Mouse (Mus musculus): ENCODE results near the gene Sqstm1. TPM values are rescaled to one million over a fixed set of nuclear protein-coding genes. Genes with fewer than 3 reads are reported as not detected.
A peak's percentile ranks its signal among the peaks of the same experiment; 100 is the strongest.

Gene Sqstm1
- total and polyA plus RNA-seq, 3 experiments, result 187 to 223 TPM; not detected in 1

DNA sequence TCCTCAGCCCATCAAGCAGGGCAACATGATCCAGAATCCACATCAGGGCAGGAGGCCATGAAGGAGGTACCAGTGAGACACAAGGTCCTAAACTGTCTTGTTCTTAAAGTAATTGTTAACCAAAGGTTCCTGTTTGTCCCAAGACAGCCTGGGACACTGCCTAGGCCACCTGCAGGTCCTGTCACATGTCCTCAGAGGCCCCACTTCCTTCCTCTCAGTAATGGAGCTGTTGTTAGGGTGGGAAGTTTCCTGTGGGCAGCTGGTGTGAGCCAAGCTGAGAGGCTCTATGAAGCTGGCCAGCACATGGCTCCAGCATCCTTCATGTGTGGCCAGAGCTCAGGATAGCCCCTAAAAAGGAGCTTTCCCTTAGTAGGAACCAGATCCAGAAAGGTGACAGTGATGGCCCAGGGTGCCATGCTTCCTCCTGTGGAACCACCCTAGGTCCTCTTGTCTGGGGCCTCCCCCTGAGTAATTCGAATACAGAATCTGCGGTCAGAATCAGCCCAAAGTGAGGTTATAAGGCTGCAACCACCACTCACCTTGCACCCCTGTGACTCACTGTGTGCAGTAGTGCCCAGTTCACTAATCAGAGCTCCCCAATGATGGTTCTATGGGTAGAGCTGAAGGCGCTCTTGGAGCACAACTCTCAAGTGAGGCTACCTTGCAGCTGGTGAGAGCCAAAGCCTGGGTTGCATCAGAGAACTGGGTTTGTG, 48.1 kb downstream of the Sqstm1 start:
- Histone ChIP-seq H3K4me3 (ENCODE audit: control insufficient read depth in 1 of 2, insufficient read depth in 1 of 2, low read depth in 2 of 2, low read length in 2 of 2) (no peak overlapping the region), H3K27ac (ENCODE audit: control insufficient read depth, low read depth, low read length) (no peak overlapping the region), H3K9ac (ENCODE audit: control insufficient read depth, low read depth, low read length, poor library complexity, severe bottlenecking) (no peak overlapping the region), H3K27me3 (ENCODE audit: control insufficient read depth in 1 of 2, insufficient read depth in 2 of 2, low read length in 2 of 2) (no peaks in the 10 kb centered on the region), H3K4me1 (ENCODE audit: control insufficient read depth in 1 of 2, insufficient read depth in 2 of 2, low read length in 2 of 2) (no peaks in the 10 kb centered on the region), H3K36me3 (ENCODE audit: control insufficient read depth in 1 of 2, insufficient read depth in 2 of 2, low read length in 2 of 2) (peaks cover 0 to 2% of the 10 kb centered on the region in 2 experiments; a peak in 2 of 4 replicates), H3K79me2 (ENCODE audit: control insufficient read depth, insufficient read depth, low read length, poor library complexity) (no peaks in the 10 kb centered on the region), H3K9me3 (replicated peaks; ENCODE audit: insufficient read depth, low read length) (no peaks in the 10 kb centered on the region)
- no peak for DNase-seq (ENCODE audit: low read depth, low spot score)
- TF ChIP-seq SMC3 (IDR thresholded peaks at IDR 0.05; ENCODE audit: low read depth, low read length), result no peak
- no peak for TF ChIP-seq ETS1 (IDR thresholded peaks at IDR 0.05; ENCODE audit: low read depth, low read length)
- no peak for TF ChIP-seq ZKSCAN1 (IDR thresholded peaks at IDR 0.05; ENCODE audit: low read depth, low read length)
- no peak for TF ChIP-seq ZNF384 (IDR thresholded peaks at IDR 0.05; ENCODE audit: low read depth, low read length)
- TF ChIP-seq TBP (IDR thresholded peaks at IDR 0.05; ENCODE audit: low read depth, low read length), result no peak
- TF ChIP-seq USF1 (IDR thresholded peaks at IDR 0.05; ENCODE audit: low read depth, low read length), result no peak
- no peak for TF ChIP-seq POLR2AphosphoS5 (IDR thresholded peaks at IDR 0.05; ENCODE audit: borderline replicate concordance, low read depth, low read length)

DNA sequence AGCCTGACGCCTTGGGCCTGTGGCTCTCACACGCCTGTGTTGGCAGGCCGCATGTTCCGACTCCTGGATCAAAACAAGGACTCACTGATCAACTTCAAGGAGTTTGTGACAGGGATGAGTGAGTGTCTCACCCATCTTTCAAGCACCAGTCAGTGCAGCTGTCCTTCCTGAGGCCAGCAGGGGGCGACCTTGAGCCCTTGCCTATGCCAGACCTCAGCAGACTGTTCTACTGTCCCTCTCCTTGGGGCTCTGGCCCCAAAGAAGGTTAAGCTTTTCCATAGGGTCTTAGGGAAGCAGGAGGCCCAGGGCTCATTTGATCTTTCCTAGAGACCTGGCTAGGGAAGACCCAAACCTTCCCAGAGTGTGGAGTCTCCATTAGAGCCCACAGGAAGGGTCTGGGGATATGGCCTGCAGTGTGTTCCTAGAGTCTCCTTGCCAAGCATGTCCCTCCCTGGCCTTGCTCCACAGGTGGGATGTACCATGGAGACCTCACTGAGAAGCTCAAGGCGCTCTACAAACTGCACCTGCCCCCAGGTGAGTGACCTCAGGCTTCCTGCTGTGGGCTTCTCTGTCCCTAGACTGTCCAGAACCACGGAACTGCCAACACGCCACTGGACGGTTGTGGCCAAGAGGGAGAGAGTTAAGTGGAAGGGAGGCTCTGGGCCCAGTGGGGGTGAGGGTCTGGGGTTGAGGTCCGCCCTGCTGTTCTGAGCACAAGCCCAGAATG, 48.9 kb downstream of the Sqstm1 start:
- no peaks in the 10 kb centered on the region for H3K4me1 ChIP-seq (ENCODE audit: control insufficient read depth in 1 of 2, insufficient read depth in 2 of 2, low read length in 2 of 2)
- H3K9me3 ChIP-seq (replicated peaks; ENCODE audit: insufficient read depth, low read length), result no peaks in the 10 kb centered on the region
- no peak overlapping the region for H3K27ac ChIP-seq (ENCODE audit: control insufficient read depth, low read depth, low read length)
- peak; percentile 84 for DNase-seq (ENCODE audit: low read depth, low spot score)
- peaks cover 0 to 2% of the 10 kb centered on the region in 2 experiments; a peak in 2 of 4 replicates for H3K36me3 ChIP-seq (ENCODE audit: control insufficient read depth in 1 of 2, insufficient read depth in 2 of 2, low read length in 2 of 2)
- no peaks in the 10 kb centered on the region for H3K27me3 ChIP-seq (ENCODE audit: control insufficient read depth in 1 of 2, insufficient read depth in 2 of 2, low read length in 2 of 2)
- H3K79me2 ChIP-seq (ENCODE audit: control insufficient read depth, insufficient read depth, low read length, poor library complexity), result no peaks in the 10 kb centered on the region
- H3K4me3 ChIP-seq (ENCODE audit: control insufficient read depth in 1 of 2, insufficient read depth in 1 of 2, low read depth in 2 of 2, low read length in 2 of 2), result no peak overlapping the region
- H3K9ac ChIP-seq (ENCODE audit: control insufficient read depth, low read depth, low read length, poor library complexity, severe bottlenecking), result no peak overlapping the region
- TF ChIP-seq ZNF384 (IDR thresholded peaks at IDR 0.05; ENCODE audit: low read depth, low read length) (no peak), MYC (IDR thresholded peaks at IDR 0.05; ENCODE audit: low read depth, low read length) (no peak), E2F4 (IDR thresholded peaks at IDR 0.05; ENCODE audit: borderline replicate concordance, low read depth, low read length) (no peak), MEF2A (IDR thresholded peaks at IDR 0.05; ENCODE audit: extremely low read depth, insufficient replicate concordance, low read depth, low read length, poor library complexity, severe bottlenecking) (no peak), ETS1 (IDR thresholded peaks at IDR 0.05; ENCODE audit: low read depth, low read length) (no peak), KAT2A (conservative IDR thresholded peaks at IDR 0.05; ENCODE audit: low read depth, low read length) (no peak), BHLHE40 (IDR thresholded peaks at IDR 0.05; ENCODE audit: borderline replicate concordance, low read depth, low read length) (0 out of 2 replicates have a peak, but pooled peaks have one; percentile 20), MXI1 (IDR thresholded peaks at IDR 0.05; ENCODE audit: low read depth, low read length) (no peak), GATA1 (IDR thresholded peaks at IDR 0.05; ENCODE audit: low read depth, low read length) (no peak), EP300 (IDR thresholded peaks at IDR 0.05; ENCODE audit: low read depth in 1 of 2, low read length in 2 of 2) (no peak), USF1 (IDR thresholded peaks at IDR 0.05; ENCODE audit: low read depth, low read length) (no peak), SMC3 (IDR thresholded peaks at IDR 0.05; ENCODE audit: low read depth, low read length) (peak; percentile 94), GABPA (IDR thresholded peaks at IDR 0.05; ENCODE audit: low read depth, low read length) (no peak), RAD21 (IDR thresholded peaks at IDR 0.05; ENCODE audit: low read depth, low read length) (peak; percentile 76), SIN3A (IDR thresholded peaks at IDR 0.05; ENCODE audit: low read length) (no peak), RCOR1 (IDR thresholded peaks at IDR 0.05; ENCODE audit: low read depth, low read length) (no peak), CHD1 (IDR thresholded peaks at IDR 0.05; ENCODE audit: low read depth, low read length) (no peak), TCF12 (IDR thresholded peaks at IDR 0.05; ENCODE audit: low read depth, low read length) (no peak), POLR2A (IDR thresholded peaks at IDR 0.05; ENCODE audit: control insufficient read depth in 1 of 2, insufficient read depth in 1 of 2, low read depth in 1 of 2, low read length in 2 of 2, poor library complexity in 1 of 2) (no peak), HCFC1 (IDR thresholded peaks at IDR 0.05; ENCODE audit: low read depth, low read length) (no peak), ZMIZ1 (IDR thresholded peaks at IDR 0.05; ENCODE audit: low read depth, low read length) (no peak), CHD2 (IDR thresholded peaks at IDR 0.05; ENCODE audit: low read length) (no peak), POLR2AphosphoS5 (IDR thresholded peaks at IDR 0.05; ENCODE audit: borderline replicate concordance, low read depth, low read length) (no peak), NRF1 (IDR thresholded peaks at IDR 0.05; ENCODE audit: insufficient read depth, low read depth, low read length, poor library complexity, severe bottlenecking) (no peak), USF2 (IDR thresholded peaks at IDR 0.05; ENCODE audit: borderline replicate concordance in 1 of 2, insufficient read depth in 1 of 2, low read depth in 1 of 2, low read length in 2 of 2) (no peak)

Measured in MEL (cell line).